Mouse (Mus musculus) embryo, embryonic 10.5 days (tissue): ENCODE results near the gene Olfr1484.
"Not testable (repeated sequence)": the region's sequence is repeated elsewhere in the genome, so short reads cannot be mapped to it uniquely, and the experiment has no call there.

Source experiments
- DNase-seq: peaks from one replicate; pipeline ENCODE4 v3.0.0-alpha.2; 2015; ENCODE audit warnings: low spot score

Olfr1484 gene

GRCm38 (mm10) chr19:13583211-13583610, at the start of gene Olfr1484:
Olfr1484 (plus strand) TSS chr19:13583511.
- DNase-seq: no peak

DNA sequence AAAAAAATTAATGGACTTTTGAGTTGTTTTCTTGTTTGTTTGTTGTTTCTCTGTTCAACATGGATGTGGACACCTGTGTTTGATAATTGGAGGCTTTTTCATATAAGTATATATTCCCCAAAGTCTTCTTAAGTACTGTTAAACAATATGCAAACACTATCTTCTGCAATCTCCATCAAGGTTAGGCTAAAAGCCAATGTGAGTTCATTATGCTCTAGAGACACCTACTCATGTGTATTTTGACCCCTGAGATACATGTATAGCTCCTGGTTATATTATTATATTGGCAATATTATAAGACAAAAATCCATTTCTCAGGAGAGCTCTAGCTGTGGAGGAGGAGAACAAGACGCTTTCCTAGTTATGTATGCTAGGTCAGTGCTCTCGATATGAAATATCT, 33.8 kb downstream of the Olfr1484 start, which contains the start of gene Olfr1487:
Olfr1487 (plus strand) TSS at position 301 of the 400 bp plus-strand sequence.
- DNase-seq: not testable (repeated sequence)

DNA sequence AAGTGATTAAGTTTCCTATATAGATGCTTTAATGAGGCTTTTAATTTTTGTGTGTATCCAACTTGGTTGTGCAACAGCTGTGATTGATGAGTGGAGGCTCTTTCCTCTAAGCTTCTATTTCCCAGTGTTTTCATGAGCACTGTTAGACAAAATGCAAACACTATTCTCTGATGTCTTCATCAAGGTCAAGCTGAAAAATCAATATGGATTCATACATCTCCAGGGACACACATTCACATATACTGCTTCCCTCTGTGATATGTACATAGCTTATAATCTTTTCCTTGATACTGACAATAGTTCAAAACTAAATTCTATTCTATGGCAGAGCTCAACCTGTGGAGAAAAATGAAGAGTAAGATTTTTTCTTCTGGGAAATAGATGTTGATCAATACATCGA, 48.0 kb downstream of the Olfr1484 start, which contains the start of gene Olfr1489:
Olfr1489 (plus strand) TSS at position 301 of the 400 bp plus-strand sequence.
- DNase-seq: no peak
